ENCODE assay signal across 34 mouse cellular contexts in the genomic region with DNA sequence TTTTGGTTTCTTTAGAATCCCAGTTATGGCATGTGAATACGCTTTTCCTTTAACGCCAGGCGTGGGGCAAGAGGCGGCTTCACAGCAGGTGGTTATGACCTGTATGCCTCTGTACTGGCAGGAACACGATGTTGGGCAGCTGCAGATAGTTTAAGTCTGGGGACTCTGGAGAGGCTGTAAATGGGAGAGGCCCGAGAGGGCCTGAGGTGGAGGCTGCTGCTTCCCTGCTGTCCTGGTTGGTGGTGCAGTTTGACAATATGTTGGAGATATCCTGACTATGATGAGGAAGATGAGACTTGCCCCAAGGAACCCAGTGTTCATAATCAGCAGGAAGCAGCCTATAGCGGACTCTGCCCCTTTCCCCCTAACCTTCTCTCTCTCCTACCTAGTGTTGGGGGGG. TPM values are rescaled to one million over a fixed set of nuclear protein-coding genes. Genes with fewer than 3 reads are reported as not detected.
"Had no signal": no experiment of that assay in that cellular context is flagged by ENCODE, and none has a peak within 500 bp of the region (broad histone marks: within the 10 kb centered on the region; RNA-seq: fewer than 3 reads in every experiment).

No protein-coding gene starts in this region.

- DNase-seq: cerebellum, adult 2 months; cerebellum, adult 8-10 months; cerebellum, adult 9-10 months; cerebellum, adult 9-11 months; cerebellum, postnatal 10 days; cerebellum, postnatal 14 days; cerebellum, postnatal 25 days; cerebellum, postnatal 36 days; embryo, embryonic 11 days; forebrain, postnatal 0 days; gastrocnemius, adult 2 months; gastrocnemius, postnatal 10 days; gastrocnemius, postnatal 14 days; gastrocnemius, postnatal 25 days; gastrocnemius, postnatal 36 days; heart, adult 18-20 months; heart, adult 2 months had no signal

- H3K4me3 ChIP-seq: embryonic facial prominence, embryonic 10.5 days; embryonic facial prominence, embryonic 12.5 days; embryonic facial prominence, embryonic 13.5 days; embryonic facial prominence, embryonic 15.5 days; erythroblast, embryonic 14.5 days; forebrain, embryonic 10.5 days; forebrain, embryonic 12.5 days; forebrain, embryonic 13.5 days; forebrain, embryonic 15.5 days; gastrocnemius, adult 2 months; heart, adult 2 months had no signal

- H3K4me1 ChIP-seq: embryonic facial prominence, embryonic 10.5 days; embryonic facial prominence, embryonic 12.5 days; embryonic facial prominence, embryonic 13.5 days; embryonic facial prominence, embryonic 15.5 days; forebrain, embryonic 10.5 days; forebrain, embryonic 12.5 days; forebrain, embryonic 13.5 days; forebrain, embryonic 15.5 days had no signal

- H3K9me3 ChIP-seq: embryonic facial prominence, embryonic 10.5 days; embryonic facial prominence, embryonic 12.5 days; embryonic facial prominence, embryonic 13.5 days; embryonic facial prominence, embryonic 15.5 days; forebrain, embryonic 10.5 days; forebrain, embryonic 12.5 days; forebrain, embryonic 13.5 days; forebrain, embryonic 15.5 days had no signal

- H3K27me3 ChIP-seq: embryonic facial prominence, embryonic 12.5 days; embryonic facial prominence, embryonic 13.5 days; embryonic facial prominence, embryonic 15.5 days; forebrain, embryonic 12.5 days; forebrain, embryonic 13.5 days; forebrain, embryonic 15.5 days had no signal

- H3K9ac ChIP-seq: embryonic facial prominence, embryonic 12.5 days; embryonic facial prominence, embryonic 13.5 days; embryonic facial prominence, embryonic 15.5 days; forebrain, embryonic 12.5 days; forebrain, embryonic 13.5 days; forebrain, embryonic 15.5 days; forebrain, postnatal 0 days had no signal

- H3K4me2 ChIP-seq: embryonic facial prominence, embryonic 12.5 days; embryonic facial prominence, embryonic 13.5 days; embryonic facial prominence, embryonic 15.5 days; forebrain, embryonic 12.5 days; forebrain, embryonic 13.5 days; forebrain, embryonic 15.5 days had no signal

- H3K27ac ChIP-seq: embryonic facial prominence, embryonic 10.5 days; embryonic facial prominence, embryonic 12.5 days; embryonic facial prominence, embryonic 13.5 days; embryonic facial prominence, embryonic 15.5 days; forebrain, embryonic 10.5 days; forebrain, embryonic 12.5 days; forebrain, embryonic 13.5 days; forebrain, embryonic 15.5 days; gastrocnemius, adult 2 months; heart, adult 2 months had no signal

- ATAC-seq: forebrain, embryonic 13.5 days; forebrain, embryonic 14.5 days; forebrain, embryonic 15.5 days; forebrain, embryonic 16.5 days; forebrain, postnatal 0 days had no signal

RNA-seq across cellular contexts. Expression of a gene that starts 8.6 kb away (rescaled TPM):
- total RNA-seq: common myeloid progenitor, adult 5-6 weeks; forebrain, postnatal 0 days; gastrocnemius, adult 18-20 months; gastrocnemius, adult 2 months; gastrocnemius, adult 8-10 months; gastrocnemius, postnatal 25 days; gastrocnemius, postnatal 36 days; granulocyte monocyte progenitor cell, adult 5-6 weeks; heart, adult 18-20 months; heart, adult 2 months; heart, adult 8-10 months had no signal
- polyA plus RNA-seq: cerebellum, adult 2 months; cortical plate, adult 2 months; erythroblast, embryonic 14.5 days had no signal

RNA-seq across cellular contexts. Expression of a gene that starts 15.3 kb away (rescaled TPM):
- total RNA-seq: common myeloid progenitor, adult 5-6 weeks; forebrain, postnatal 0 days; gastrocnemius, adult 2 months; gastrocnemius, adult 8-10 months; gastrocnemius, postnatal 25 days; gastrocnemius, postnatal 36 days; granulocyte monocyte progenitor cell, adult 5-6 weeks had no signal
